Mouse (Mus musculus) liver, embryonic 14.5 days (tissue): ENCODE measurements around the gene Mxra7. TPM values are rescaled to one million over a fixed set of nuclear protein-coding genes. Genes with fewer than 3 reads are reported as not detected.

Experiments used
- ATAC-seq: fragments of 200-750 bp; cut with Nextera tagmentation; 2 replicates; pipeline ENCODE4 v1.8.0; 2017; ENCODE audit warnings: moderate number of reproducible peaks, mild to moderate bottlenecking, moderate library complexity; ENCODE audit not compliant: insufficient read depth
- DNase-seq, 3 experiments: peaks; one replicate each; pipeline ENCODE4 v3.0.0-alpha.2; 2012 to 2013; ENCODE audit warnings: low read depth in 3 of 3, low spot score in 3 of 3
- H3K27ac ChIP-seq: fragments of 300-500 bp; sonication (generic); 2 replicates; pipeline ENCODE4 v1.5.1; 2014; ENCODE audit warnings: moderate library complexity, mild to moderate bottlenecking, control low read depth, inconsistent platforms
- H3K27me3 ChIP-seq: fragments of 300-500 bp; sonication (generic); 2 replicates; pipeline ENCODE4 v1.6.1; 2014; ENCODE audit warnings: mild to moderate bottlenecking, low read length, moderate library complexity; ENCODE audit not compliant: control insufficient read depth, insufficient read depth
- H3K36me3 ChIP-seq: fragments of 300-500 bp; sonication (generic); replicated peaks from 2 replicates; pipeline ENCODE4 v1.6.1; 2014; ENCODE audit warnings: low read depth; ENCODE audit not compliant: control insufficient read depth, insufficient read depth
- H3K4me1 ChIP-seq, 2 experiments: fragments of 200-500 bp in 1 of 2; fragments of 300-500 bp in 1 of 2; sonication (generic) in 1 of 2; replicated peaks; 2 replicates each; pipeline ENCODE4 v1.6.1; 2012 to 2014; ENCODE audit warnings: antibody characterized with exemption in 1 of 2, inconsistent platforms in 1 of 2, low read length in 1 of 2; ENCODE audit not compliant: control insufficient read depth in 2 of 2, insufficient read depth in 2 of 2
- H3K4me2 ChIP-seq: fragments of 300-500 bp; sonication (generic); 2 replicates; pipeline ENCODE4 v1.6.1; 2014; ENCODE audit warnings: low read depth, mild to moderate bottlenecking, control low read depth, moderate library complexity
- H3K4me3 ChIP-seq, 2 experiments: fragments of 200-500 bp in 1 of 2; fragments of 300-500 bp in 1 of 2; sonication (generic) in 1 of 2; 2 replicates each; pipeline ENCODE4 v1.5.1; 2012 to 2014; ENCODE audit warnings: low read depth in 2 of 2, low read length in 2 of 2, mild to moderate bottlenecking in 2 of 2, control low read depth in 1 of 2, inconsistent platforms in 1 of 2, moderate library complexity in 1 of 2; ENCODE audit not compliant: insufficient read depth in 1 of 2
- H3K9ac ChIP-seq: fragments of 300-500 bp; sonication (generic); replicated peaks from 2 replicates; pipeline ENCODE4 v1.6.1; 2014; ENCODE audit warnings: mild to moderate bottlenecking, control low read depth, moderate library complexity
- H3K9me3 ChIP-seq: fragments of 300-500 bp; sonication (generic); 2 replicates; pipeline ENCODE4 v1.6.1; 2016; ENCODE audit warnings: low read length, mixed read lengths; ENCODE audit not compliant: control insufficient read depth
- CTCF ChIP-seq: IDR thresholded peaks from 2 replicates; pipeline ENCODE4 v1.5.1; 2016; ENCODE audit warnings: antibody characterized with exemption, low read depth, control low read depth
- EP300 ChIP-seq: IDR thresholded peaks from 2 replicates; pipeline ENCODE4 v1.6.1; 2016; ENCODE audit warnings: antibody characterized with exemption, low read depth
- WGBS: fragments of 180-500 bp; shearing (Covaris S2); extraction: QIAGEN DNeasy Blood & Tissue Kit; methylation state at CpG from one replicate; pipeline ENCODE4 v1.1.7; 2014; ENCODE audit not compliant: insufficient replicate concordance; 5-methylcytosine and 5-hydroxymethylcytosine counted together
- polyA plus RNA-seq, 2 experiments: library from polyadenylated mRNA; depleted of rRNA in 1 of 2; stranded (reverse) in 1 of 2; unstranded in 1 of 2; fragments of >200 nt; fragmentation: Nextera tagmentation in 1 of 2; extraction: Ambion mirVana in 1 of 2; gene quantifications; 2 replicates each; pipeline versions ENCODE4 v1.2.1 to v1.2.3; 2012 to 2014

The Mxra7 gene
- polyA plus RNA-seq, 2 experiments, result 1.1 to 1.3 TPM

DNA sequence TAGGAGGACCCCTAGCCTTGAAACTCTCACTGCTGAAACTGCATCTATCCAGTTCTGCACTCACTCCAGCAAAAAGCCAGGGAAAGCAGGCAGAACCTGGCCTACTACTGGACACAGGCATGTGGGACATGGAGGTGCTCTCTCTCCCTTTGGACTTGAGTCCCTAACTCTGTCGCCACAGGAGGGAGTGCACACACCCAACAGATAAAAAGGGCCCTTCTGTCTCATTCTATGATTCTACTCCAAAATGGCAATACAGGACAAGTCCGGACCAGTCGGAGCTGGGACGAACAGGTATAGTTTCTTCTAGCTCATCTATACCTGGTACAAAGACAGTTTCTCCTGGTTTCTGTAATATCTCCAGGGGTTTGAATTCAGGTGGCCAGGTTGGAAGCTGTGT, 12.9 kb upstream of the Mxra7 start:
- 71% methylated on average over 4 of the region's 4 CpGs for WGBS

DNA sequence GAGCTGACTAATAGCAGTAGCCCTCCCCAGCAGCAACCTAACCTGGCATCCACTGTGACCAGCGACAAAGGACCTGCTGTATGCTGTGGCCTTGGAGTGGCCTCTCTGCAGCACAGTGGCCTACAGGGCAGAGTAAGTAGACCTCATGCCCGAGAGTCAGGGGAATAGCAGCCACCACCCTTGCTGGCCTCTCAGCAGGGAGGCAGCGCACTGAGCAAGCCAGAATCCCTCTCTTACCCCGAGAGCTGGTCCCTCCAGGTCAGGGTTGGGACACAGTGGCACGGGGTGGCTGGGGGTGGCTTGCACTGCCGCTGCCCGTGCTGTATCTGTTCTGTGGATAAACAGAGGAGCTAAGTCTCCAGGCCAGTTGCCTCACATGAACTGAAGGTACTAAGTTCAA, 11.8 kb upstream of the Mxra7 start:
- Histone ChIP-seq H3K27ac (no peak overlapping the region), H3K36me3 (peaks cover 56% of the 10 kb centered on the region), H3K9ac (no peak overlapping the region), H3K4me2 (no peak overlapping the region), H3K4me3 (no peak overlapping the region), H3K9me3 (no peaks in the 10 kb centered on the region), H3K4me1 (peaks cover 7 to 15% of the 10 kb centered on the region in 2 experiments), H3K27me3 (no peaks in the 10 kb centered on the region)
- 72% methylated on average over 7 of the region's 7 CpGs for WGBS
- DNase-seq, result no peak
- TF ChIP-seq CTCF (no peak), EP300 (no peak)
- no peak for ATAC-seq

More for the DNA sequence above, 12.9 kb upstream of the Mxra7 start:
- peak overlapping the region; percentile 41 to 93; a peak in 3 of 4 replicates for H3K4me3 ChIP-seq
- H3K27ac ChIP-seq, result no peak overlapping the region
- no peaks in the 10 kb centered on the region for H3K9me3 ChIP-seq
- DNase-seq (no peak), ATAC-seq (no peak)
- H3K27me3 ChIP-seq, result no peaks in the 10 kb centered on the region
- no peak overlapping the region for H3K9ac ChIP-seq
- peak overlapping the region; percentile 99 for H3K4me2 ChIP-seq
- H3K4me1 ChIP-seq, result peaks cover 7 to 15% of the 10 kb centered on the region in 2 experiments
- TF ChIP-seq EP300, result no peak
- 0 out of 2 replicates have a peak, but pooled peaks have one; percentile 17 for TF ChIP-seq CTCF
- H3K36me3 ChIP-seq, result peaks cover 53% of the 10 kb centered on the region

DNA sequence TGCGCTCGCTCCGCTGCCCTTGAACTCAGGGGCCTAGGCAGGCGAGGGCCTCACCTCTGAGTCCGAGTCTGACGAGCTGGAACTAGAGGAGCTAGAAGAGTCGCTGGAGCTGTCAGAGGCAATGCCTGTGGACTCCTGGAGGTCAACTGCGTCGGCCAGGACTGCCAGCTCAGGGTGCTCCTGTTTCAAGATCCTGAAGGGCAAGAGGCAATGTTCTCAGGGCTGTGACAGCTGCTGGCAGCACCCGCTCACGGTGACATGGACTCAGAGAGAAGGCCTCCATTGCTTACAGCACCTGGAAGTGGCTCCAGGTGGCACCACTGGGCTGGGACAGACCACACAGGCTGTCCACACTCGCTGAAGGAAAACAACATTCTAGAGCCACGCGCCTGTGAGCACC, 11.1 kb upstream of the Mxra7 start:
- Histone ChIP-seq H3K27ac (no peak overlapping the region), H3K4me1 (peaks cover 7 to 12% of the 10 kb centered on the region in 2 experiments), H3K9me3 (no peaks in the 10 kb centered on the region), H3K4me3 (no peak overlapping the region), H3K27me3 (no peaks in the 10 kb centered on the region), H3K36me3 (peaks cover 61% of the 10 kb centered on the region), H3K9ac (no peak overlapping the region), H3K4me2 (no peak overlapping the region)
- 86% methylated on average over 14 of the region's 14 CpGs for WGBS
- DNase-seq, result no peak
- no peak for ATAC-seq
- no peak for TF ChIP-seq EP300

DNA sequence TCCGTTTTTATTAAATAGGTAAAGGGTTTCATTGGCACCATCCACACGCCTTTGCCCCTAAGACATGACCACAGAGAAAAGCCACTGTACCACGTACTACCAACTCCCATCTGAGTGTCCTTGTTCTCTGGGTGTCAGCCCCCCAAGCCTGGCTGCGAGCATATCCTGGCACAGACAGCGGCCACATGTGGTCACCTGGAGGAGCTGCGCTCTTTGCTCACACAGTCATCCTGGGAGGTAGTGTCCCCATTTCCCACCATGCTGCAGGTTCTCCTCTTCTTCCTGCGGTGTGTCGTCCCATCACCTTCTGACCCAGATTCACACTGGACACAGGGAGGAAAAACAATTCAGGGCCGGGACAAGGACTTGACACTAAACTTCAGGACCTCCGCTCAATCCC, 9.6 kb upstream of the Mxra7 start:
- Histone ChIP-seq H3K9ac (no peak overlapping the region), H3K4me1 (peaks cover 7 to 12% of the 10 kb centered on the region in 2 experiments), H3K36me3 (peaks cover 64% of the 10 kb centered on the region), H3K27me3 (no peaks in the 10 kb centered on the region), H3K27ac (no peak overlapping the region), H3K4me3 (no peak overlapping the region), H3K4me2 (no peak overlapping the region), H3K9me3 (no peaks in the 10 kb centered on the region)
- no peak for ATAC-seq
- peak; percentile 23; the same call in 1 of the 2 replicates for TF ChIP-seq CTCF
- TF ChIP-seq EP300, result no peak
- DNase-seq, result no peak
- WGBS, result 86% methylated on average over 10 of the region's 10 CpGs

DNA sequence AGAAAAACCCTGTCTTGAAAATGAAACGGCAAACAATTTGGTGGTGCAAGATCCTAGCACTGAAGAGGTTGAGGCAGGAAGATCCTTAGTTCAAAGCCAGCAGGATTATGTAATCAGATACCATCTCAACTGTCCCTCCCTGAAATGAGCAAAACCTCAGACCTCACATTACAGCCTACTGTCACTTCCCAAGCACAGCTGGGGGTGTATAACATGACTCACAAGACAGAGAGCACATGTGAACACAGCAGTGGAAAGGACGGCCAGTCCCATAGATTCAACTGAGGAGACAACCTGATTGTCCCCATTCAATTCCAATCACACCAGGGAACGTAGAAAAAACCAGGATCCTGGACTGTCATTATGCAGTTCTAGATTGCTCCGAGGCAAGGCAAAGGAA, 8.4 kb upstream of the Mxra7 start:
- no peak overlapping the region for H3K4me2 ChIP-seq
- H3K9ac ChIP-seq, result no peak overlapping the region
- no peak for DNase-seq
- H3K9me3 ChIP-seq, result no peaks in the 10 kb centered on the region
- no peak overlapping the region for H3K27ac ChIP-seq
- WGBS, result 82% methylated on average over 4 of the region's 4 CpGs
- TF ChIP-seq CTCF, result no peak
- no peak for TF ChIP-seq EP300
- no peak overlapping the region for H3K4me3 ChIP-seq
- no peaks in the 10 kb centered on the region for H3K27me3 ChIP-seq
- H3K4me1 ChIP-seq, result peaks cover 5 to 10% of the 10 kb centered on the region in 2 experiments
- ATAC-seq, result no peak
- H3K36me3 ChIP-seq, result peaks cover 62% of the 10 kb centered on the region
